Mouse (Mus musculus) megakaryocyte, adult 5-6 weeks (primary cell): ENCODE measurements around the gene Tmem164. TPM values are rescaled to one million over a fixed set of nuclear protein-coding genes. Genes with fewer than 3 reads are reported as not detected.

ENCODE experiments used
- ATAC-seq: 2 replicates; pipeline ENCODE4 v1.8.0; 2016; ENCODE audit warnings: mild to moderate bottlenecking, inconsistent platforms; ENCODE audit not compliant: poor library complexity, severe bottlenecking
- total RNA-seq, 2 experiments: library from RNA; stranded (forward) in 1 of 2; stranded (reverse) in 1 of 2; fragments of 153-499, 151-499 nt in 1 of 2; fragments of 221-1000, 200-1000 nt in 1 of 2; gene quantifications; 2 replicates each; pipeline versions ENCODE4 v1.2.3 to v1.2.4; 2015 to 2017

Tmem164 gene
- total RNA-seq (2015) (36.5 and 41.4 TPM in 2 replicates), total RNA-seq (2017) (56.6 and 62.1 TPM in 2 replicates)

- peak; percentile 70 for ATAC-seq
These were observed at the start of gene Tmem164 for GRCm38 (mm10) chrX:142681056-142681615. TSS of gene Tmem164 (plus strand) at chrX:142681406.

GRCm38 (mm10) chrX:142632990-142633389, 48.2 kb upstream of the Tmem164 start:
- peak; percentile 35; the same call in 1 of the 2 replicates for ATAC-seq

GRCm38 (mm10) chrX:142647202-142647601, 34.0 kb upstream of the Tmem164 start:
- no peak for ATAC-seq

GRCm38 (mm10) chrX:142650117-142650764, 31.0 kb upstream of the Tmem164 start:
- no peak for ATAC-seq

- peak; percentile 47; the same call in 1 of the 2 replicates for ATAC-seq
These were observed 16.3 kb upstream of the Tmem164 start for GRCm38 (mm10) chrX:142664704-142665422.

GRCm38 (mm10) chrX:142665423-142665805, 15.8 kb upstream of the Tmem164 start:
- ATAC-seq, result no peak

GRCm38 (mm10) chrX:142669312-142670091, 11.7 kb upstream of the Tmem164 start:
- ATAC-seq, result no peak

GRCm38 (mm10) chrX:142670121-142670520, 11.1 kb upstream of the Tmem164 start:
- ATAC-seq, result no peak

- no peak for ATAC-seq
These were observed 10.1 kb upstream of the Tmem164 start for GRCm38 (mm10) chrX:142671141-142671540.

GRCm38 (mm10) chrX:142672701-142673100, 8.5 kb upstream of the Tmem164 start:
- no peak for ATAC-seq

- ATAC-seq, result no peak
These were observed 4.0 kb upstream of the Tmem164 start for GRCm38 (mm10) chrX:142677193-142677592.

- no peak for ATAC-seq
These were observed 2.4 kb upstream of the Tmem164 start for GRCm38 (mm10) chrX:142678499-142679474.

- no peak for ATAC-seq
These were observed 1.5 kb upstream of the Tmem164 start for GRCm38 (mm10) chrX:142679502-142680250.

- ATAC-seq, result peak; percentile 3; the same call in 1 of the 2 replicates
These were observed 683 bp upstream of the Tmem164 start for GRCm38 (mm10) chrX:142680391-142681055.

GRCm38 (mm10) chrX:142681616-142682141, 473 bp downstream of the Tmem164 start:
- peak; percentile 40 for ATAC-seq

GRCm38 (mm10) chrX:142682176-142682820, 1.1 kb downstream of the Tmem164 start:
- no peak for ATAC-seq

GRCm38 (mm10) chrX:142682990-142683389, 1.8 kb downstream of the Tmem164 start:
- ATAC-seq, result peak; percentile 61

GRCm38 (mm10) chrX:142684674-142685073, 3.5 kb downstream of the Tmem164 start:
- ATAC-seq, result no peak
